Mouse (Mus musculus): ENCODE results near the gene Pou2f3.

GRCm38 (mm10) chr9:43149498-43149897 is 60.7 kb downstream of the Pou2f3 start:
- TF ChIP-seq CTCF (IDR thresholded peaks at IDR 0.05; ENCODE audit: low read depth, low read length): no peak
- TF ChIP-seq GATA1 (IDR thresholded peaks at IDR 0.05; ENCODE audit: borderline replicate concordance, low read length): no peak
